Mouse (Mus musculus): ENCODE results near the gene Hhat. TPM values are rescaled to one million over a fixed set of nuclear protein-coding genes. Genes with fewer than 3 reads are reported as not detected.

The Hhat gene
- total and polyA plus RNA-seq, 3 experiments: 0.21 to 1.2 (median 1.1) TPM

DNA sequence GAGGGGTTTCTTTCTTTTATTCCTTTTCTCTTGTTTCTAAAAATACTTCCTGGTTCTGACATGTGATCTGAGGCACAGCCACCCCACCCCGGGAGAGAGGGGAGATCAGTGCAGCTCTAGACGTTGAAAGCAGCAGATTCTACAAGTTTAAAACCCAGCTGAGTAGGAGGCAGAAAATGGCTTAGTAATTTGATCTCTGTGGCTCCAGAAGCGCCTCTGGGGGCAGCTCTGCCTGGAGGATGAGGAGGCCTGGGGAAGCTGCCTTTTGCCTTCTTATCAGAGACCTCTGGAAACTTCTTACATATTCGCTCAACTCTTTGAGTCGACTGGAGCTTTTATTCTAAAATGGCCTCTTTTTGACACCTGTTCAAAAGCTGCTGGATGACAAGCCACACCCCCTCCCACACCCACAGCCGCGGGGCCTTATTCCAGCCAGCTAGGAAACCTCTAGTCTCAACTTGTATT, 20.9 kb upstream of the Hhat start:
- Histone ChIP-seq H3K9ac (ENCODE audit: insufficient read depth, low read depth) (no peak overlapping the region), H3K4me1 (ENCODE audit: control insufficient read depth in 1 of 2, insufficient read depth in 2 of 2) (peaks cover 0 to 12% of the 10 kb centered on the region in 2 experiments; a peak in 2 of 4 replicates), H3K4me3 (replicated peaks in 1 of 3; ENCODE audit: low read depth in 2 of 3, low read length in 2 of 3, poor library complexity in 1 of 3) (no peak overlapping the region), H3K4me2 (ENCODE audit: insufficient read depth, low read depth, poor library complexity, severe bottlenecking) (no peak overlapping the region), H3K27me3 (replicated peaks) (no peaks in the 10 kb centered on the region), H3K79me2 (replicated peaks; ENCODE audit: control insufficient read depth, extremely low read depth, insufficient read depth, poor library complexity, severe bottlenecking) (no peaks in the 10 kb centered on the region), H3K27ac (ENCODE audit: insufficient read depth, low read depth) (no peak overlapping the region), H3K9me3 (replicated peaks; ENCODE audit: low read length) (no peaks in the 10 kb centered on the region), H3K36me3 (replicated peaks in 1 of 2; ENCODE audit: control insufficient read depth in 1 of 2, insufficient read depth in 1 of 2, low read length in 1 of 2) (no peaks in the 10 kb centered on the region)
- DNase-seq (ENCODE audit: extremely low read depth): no peak
- dilution Hi-C loops (cut with MboI; ENCODE audit: extremely low pct_ligation_motif_present, extremely low pct_unique_long_range_greater_than_20kb, low sequenced_read_pairs): no loop called here
- no peak for TF ChIP-seq BHLHE40 (IDR thresholded peaks at IDR 0.05; ENCODE audit: low read depth, low read length)
- no peak for TF ChIP-seq JUN (IDR thresholded peaks at IDR 0.05; ENCODE audit: insufficient read depth, low read depth, low read length)
- no peak for TF ChIP-seq ZNF384 (IDR thresholded peaks at IDR 0.05; ENCODE audit: low read depth, low read length)
- TF ChIP-seq USF1 (IDR thresholded peaks at IDR 0.05; ENCODE audit: low read depth, low read length): no peak
- TF ChIP-seq RCOR1 (conservative IDR thresholded peaks at IDR 0.05; ENCODE audit: low read depth, low read length): no peak
- no peak for TF ChIP-seq POLR2AphosphoS2 (IDR thresholded peaks at IDR 0.05; ENCODE audit: low read depth, low read length)
- TF ChIP-seq EP300 (IDR thresholded peaks at IDR 0.05; ENCODE audit: low read length): no peak
- in situ Hi-C loops (cut with MboI; ENCODE audit: low pct_ligation_motif_present, low pct_unique_long_range_greater_than_20kb, low sequenced_read_pairs): no loop called here

DNA sequence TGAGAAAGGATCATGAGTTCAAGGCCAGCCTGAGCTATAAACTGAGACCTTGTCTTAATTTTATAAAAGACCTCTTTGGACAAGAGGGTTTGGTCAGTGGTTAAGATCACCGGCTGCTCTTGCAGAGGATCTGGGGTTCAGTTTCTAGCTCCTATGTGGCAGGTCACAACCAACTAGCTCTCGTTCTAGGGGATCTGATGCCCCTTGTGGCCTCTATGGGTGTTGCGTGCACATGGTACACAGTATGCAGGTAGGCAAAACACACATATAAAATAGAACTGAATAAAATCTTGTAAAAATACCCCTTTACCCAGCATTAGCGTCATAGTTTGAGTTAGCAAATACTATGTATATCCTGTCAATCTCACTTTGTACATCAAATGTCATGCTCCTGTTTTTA, 19.4 kb upstream of the Hhat start:
- H3K9me3 ChIP-seq (replicated peaks; ENCODE audit: low read length): no peaks in the 10 kb centered on the region
- H3K4me1 ChIP-seq (ENCODE audit: control insufficient read depth in 1 of 2, insufficient read depth in 2 of 2): peaks cover 0 to 12% of the 10 kb centered on the region in 2 experiments; a peak in 2 of 4 replicates
- H3K27me3 ChIP-seq (replicated peaks): no peaks in the 10 kb centered on the region
- no peak overlapping the region for H3K4me2 ChIP-seq (ENCODE audit: insufficient read depth, low read depth, poor library complexity, severe bottlenecking)
- no peak overlapping the region for H3K27ac ChIP-seq (ENCODE audit: insufficient read depth, low read depth)
- no peak overlapping the region for H3K9ac ChIP-seq (ENCODE audit: insufficient read depth, low read depth)
- dilution Hi-C loops (cut with MboI; ENCODE audit: extremely low pct_ligation_motif_present, extremely low pct_unique_long_range_greater_than_20kb, low sequenced_read_pairs) (no loop called here), in situ Hi-C loops (cut with MboI; ENCODE audit: low pct_ligation_motif_present, low pct_unique_long_range_greater_than_20kb, low sequenced_read_pairs) (no loop called here)
- peak; percentile 36 for DNase-seq (ENCODE audit: extremely low read depth)
- H3K79me2 ChIP-seq (replicated peaks; ENCODE audit: control insufficient read depth, extremely low read depth, insufficient read depth, poor library complexity, severe bottlenecking): no peaks in the 10 kb centered on the region
- no peak overlapping the region for H3K4me3 ChIP-seq (replicated peaks in 1 of 3; ENCODE audit: low read depth in 2 of 3, low read length in 2 of 3, poor library complexity in 1 of 3)
- TF ChIP-seq CHD1 (IDR thresholded peaks at IDR 0.05; ENCODE audit: low read depth, low read length) (no peak), SMC3 (IDR thresholded peaks at IDR 0.05; ENCODE audit: low read depth, low read length) (peak; percentile 24), RAD21 (IDR thresholded peaks at IDR 0.05; ENCODE audit: low read depth, low read length) (peak; percentile 40), USF2 (conservative IDR thresholded peaks at IDR 0.05; ENCODE audit: low read depth, low read length) (no peak), CTCF (conservative IDR thresholded peaks at IDR 0.05 in 1 of 2, IDR thresholded peaks at IDR 0.05 in 1 of 2; ENCODE audit: low read depth in 2 of 2, low read length in 2 of 2) (peak; percentile 51 to 56)
- no peaks in the 10 kb centered on the region for H3K36me3 ChIP-seq (replicated peaks in 1 of 2; ENCODE audit: control insufficient read depth in 1 of 2, insufficient read depth in 1 of 2, low read length in 1 of 2)

DNA sequence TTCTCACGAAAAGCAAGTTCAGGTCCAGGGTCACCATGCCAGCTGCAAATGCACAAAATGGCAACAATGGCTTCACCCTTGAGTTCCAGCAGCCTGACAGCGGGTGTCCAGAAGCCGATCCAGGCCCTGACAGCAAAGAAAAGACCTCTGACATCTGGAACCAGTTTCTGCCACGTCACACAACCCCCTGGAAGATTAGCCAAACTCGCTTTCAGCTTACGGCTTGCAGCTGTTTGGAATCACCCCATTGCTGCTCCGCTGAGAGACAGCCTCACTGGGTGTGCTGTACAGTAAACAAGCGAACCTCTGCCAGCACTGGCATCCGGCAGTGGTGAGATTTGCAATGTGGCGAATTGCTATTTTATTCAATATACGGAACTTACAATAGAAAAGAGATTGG, 18.8 kb upstream of the Hhat start:
- peaks cover 0 to 12% of the 10 kb centered on the region in 2 experiments; a peak in 2 of 4 replicates for H3K4me1 ChIP-seq (ENCODE audit: control insufficient read depth in 1 of 2, insufficient read depth in 2 of 2)
- no peaks in the 10 kb centered on the region for H3K79me2 ChIP-seq (replicated peaks; ENCODE audit: control insufficient read depth, extremely low read depth, insufficient read depth, poor library complexity, severe bottlenecking)
- no peak overlapping the region for H3K27ac ChIP-seq (ENCODE audit: insufficient read depth, low read depth)
- no peaks in the 10 kb centered on the region for H3K36me3 ChIP-seq (replicated peaks in 1 of 2; ENCODE audit: control insufficient read depth in 1 of 2, insufficient read depth in 1 of 2, low read length in 1 of 2)
- H3K27me3 ChIP-seq (replicated peaks): no peaks in the 10 kb centered on the region
- H3K9ac ChIP-seq (ENCODE audit: insufficient read depth, low read depth): no peak overlapping the region
- DNase-seq (ENCODE audit: extremely low read depth): no peak
- dilution Hi-C loops (cut with MboI; ENCODE audit: extremely low pct_ligation_motif_present, extremely low pct_unique_long_range_greater_than_20kb, low sequenced_read_pairs) (no loop called here), in situ Hi-C loops (cut with MboI; ENCODE audit: low pct_ligation_motif_present, low pct_unique_long_range_greater_than_20kb, low sequenced_read_pairs) (no loop called here)
- no peak overlapping the region for H3K4me3 ChIP-seq (replicated peaks in 1 of 3; ENCODE audit: low read depth in 2 of 3, low read length in 2 of 3, poor library complexity in 1 of 3)
- H3K4me2 ChIP-seq (ENCODE audit: insufficient read depth, low read depth, poor library complexity, severe bottlenecking): no peak overlapping the region
- no peaks in the 10 kb centered on the region for H3K9me3 ChIP-seq (replicated peaks; ENCODE audit: low read length)
- TF ChIP-seq ZKSCAN1 (IDR thresholded peaks at IDR 0.05; ENCODE audit: borderline replicate concordance, low read depth, low read length) (no peak), USF2 (conservative IDR thresholded peaks at IDR 0.05; ENCODE audit: low read depth, low read length) (no peak), MAZ (IDR thresholded peaks at IDR 0.05; ENCODE audit: low read depth, low read length) (no peak), JUND (conservative IDR thresholded peaks at IDR 0.05; ENCODE audit: low read depth, low read length) (no peak), E2F4 (IDR thresholded peaks at IDR 0.05; ENCODE audit: insufficient replicate concordance, low read depth, low read length) (no peak), RCOR1 (conservative IDR thresholded peaks at IDR 0.05; ENCODE audit: low read depth, low read length) (no peak), GABPA (IDR thresholded peaks at IDR 0.05; ENCODE audit: insufficient replicate concordance, low read depth, low read length) (no peak), CTCF (conservative IDR thresholded peaks at IDR 0.05 in 1 of 2, IDR thresholded peaks at IDR 0.05 in 1 of 2; ENCODE audit: low read depth in 2 of 2, low read length in 2 of 2) (no peak), MXI1 (IDR thresholded peaks at IDR 0.05; ENCODE audit: low read depth, low read length) (no peak), KAT2A (IDR thresholded peaks at IDR 0.05; ENCODE audit: insufficient replicate concordance, low read length) (no peak), ZMIZ1 (IDR thresholded peaks at IDR 0.05; ENCODE audit: low read depth, low read length) (no peak)
